Mouse (Mus musculus) mesoderm, embryonic 11.5 days (tissue): ENCODE results near the gene Scd3.

Experiments
- DNase-seq: peaks from one replicate; pipeline ENCODE4 v3.0.0-alpha.2; 2012; ENCODE audit warnings: low read depth, low spot score

The Scd3 gene

DNA sequence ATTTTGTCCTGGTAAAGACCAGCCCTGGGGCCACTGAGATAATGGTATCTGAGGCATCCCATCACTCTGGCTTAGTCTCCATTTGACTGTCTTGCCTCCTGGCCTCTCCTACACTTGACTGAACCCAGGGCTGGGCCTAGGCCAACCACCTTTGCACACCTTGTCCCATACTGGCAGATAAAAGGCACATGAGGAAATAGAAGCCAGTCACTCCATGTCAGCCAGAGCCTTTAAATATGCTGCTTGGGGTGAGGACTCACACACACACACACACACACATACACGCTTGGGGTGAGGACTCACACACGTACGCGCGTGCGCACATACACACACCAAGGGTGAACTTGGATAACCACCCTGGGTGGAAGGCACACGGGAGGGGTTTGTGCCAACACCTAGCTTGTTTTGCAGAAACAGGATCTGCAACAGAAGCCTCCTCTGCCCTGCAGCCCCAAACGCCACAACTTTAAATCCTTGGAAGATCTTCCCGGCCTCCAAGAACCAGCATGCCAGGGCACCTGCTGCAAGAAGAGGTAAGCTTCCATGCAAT, at the start of gene Scd3:
Gene Scd3 (plus strand): TSS at position 255 of the 550 bp plus-strand sequence.
- DNase-seq = no peak

DNA sequence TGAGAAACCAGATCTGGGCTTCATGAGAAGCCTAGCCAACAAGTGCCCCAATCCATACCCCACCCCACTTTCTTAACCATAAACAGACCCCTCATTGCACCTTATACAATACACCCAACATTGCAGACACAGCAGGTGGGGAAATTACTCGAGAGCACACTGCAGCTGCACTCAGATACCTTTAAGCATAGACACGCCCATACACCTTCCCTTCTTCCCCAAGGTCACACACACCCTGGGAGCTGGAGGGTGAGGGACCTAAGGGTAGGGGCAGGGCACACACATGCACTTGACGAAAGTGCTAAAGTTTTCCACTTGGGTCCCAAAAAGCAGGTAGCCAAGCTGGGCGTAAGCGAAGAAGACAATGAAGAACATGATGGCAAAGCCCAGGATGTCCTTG, 49.3 kb upstream of the Scd3 start:
- no peak for DNase-seq

DNA sequence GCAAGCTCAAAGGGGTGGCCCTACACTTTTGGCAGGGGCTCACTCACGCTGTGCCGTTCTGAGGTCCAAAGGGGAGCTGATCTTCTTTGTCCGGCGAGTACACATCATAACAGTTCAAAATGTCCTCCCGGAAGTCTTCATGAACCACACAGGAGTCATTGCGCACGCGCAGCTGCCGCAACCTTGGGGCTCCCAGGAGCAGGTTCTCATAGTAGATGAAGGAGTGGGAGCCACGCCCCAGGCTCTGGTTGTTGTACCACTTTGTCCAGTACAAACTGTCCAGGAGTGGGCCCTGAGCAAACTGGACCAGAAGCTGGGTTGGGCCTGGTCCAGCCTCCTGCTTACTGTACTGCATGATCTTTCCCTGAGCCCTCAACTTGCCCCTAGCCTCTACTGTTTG, 46.1 kb upstream of the Scd3 start:
- DNase-seq = no peak

DNA sequence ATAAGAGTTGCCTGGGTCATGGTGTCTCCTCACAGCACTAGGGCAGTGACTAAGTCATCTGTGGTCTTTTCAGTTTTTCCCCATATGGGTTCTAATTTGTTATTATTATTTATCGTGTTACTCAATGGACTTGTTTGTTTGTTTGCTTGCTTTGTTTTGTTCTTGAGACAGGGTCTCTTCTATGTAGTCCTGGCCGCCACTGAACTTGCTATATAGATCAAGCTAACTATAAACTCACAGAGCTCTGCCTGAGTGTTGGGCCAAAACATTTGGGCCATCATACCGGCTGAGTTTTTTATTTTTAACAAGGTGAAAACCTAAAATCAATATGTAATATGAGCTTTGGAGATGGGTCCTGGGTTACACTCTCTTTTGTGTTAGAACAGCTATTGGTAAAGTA, 43.7 kb upstream of the Scd3 start:
- DNase-seq = no peak

DNA sequence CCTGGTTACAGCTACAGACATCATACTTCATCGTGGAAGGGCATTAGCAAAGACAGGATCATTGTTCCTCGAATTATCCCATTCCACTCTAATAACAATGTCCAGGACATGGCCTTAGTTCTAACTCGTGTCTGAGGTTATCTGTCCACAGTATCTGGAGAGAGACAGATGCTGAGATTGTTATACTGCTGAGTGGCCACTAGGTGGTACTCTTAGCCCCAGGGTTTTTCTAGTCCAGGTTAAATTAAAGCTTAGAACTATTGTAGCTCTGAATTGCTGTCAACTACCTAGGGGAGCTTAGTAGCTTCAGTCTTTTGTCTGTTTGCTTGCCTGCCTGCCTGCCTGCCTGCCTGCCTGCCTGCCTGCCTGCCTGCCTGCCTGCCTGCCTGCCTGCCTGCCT, 41.6 kb upstream of the Scd3 start:
- DNase-seq = peak; percentile 15

DNA sequence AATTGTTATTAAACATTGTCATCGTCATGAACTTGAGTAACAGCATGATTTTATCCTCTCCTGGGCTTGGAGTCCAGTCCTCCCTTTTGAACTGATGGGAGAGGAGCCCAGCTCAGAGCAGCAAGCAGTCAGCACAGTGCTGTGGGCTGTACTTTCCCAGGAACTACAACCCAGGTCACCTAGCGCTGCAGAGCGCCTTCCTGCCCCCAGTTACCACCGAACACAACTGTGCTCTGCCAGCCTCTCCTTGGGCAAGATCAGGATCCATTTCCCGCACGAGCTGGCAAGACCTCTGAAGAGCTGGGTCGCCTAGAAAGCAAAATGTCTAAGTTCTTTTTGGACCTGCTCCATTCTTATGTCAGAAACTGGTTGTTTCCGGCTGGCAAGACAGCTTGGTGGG, 28.2 kb upstream of the Scd3 start:
- DNase-seq = no peak

DNA sequence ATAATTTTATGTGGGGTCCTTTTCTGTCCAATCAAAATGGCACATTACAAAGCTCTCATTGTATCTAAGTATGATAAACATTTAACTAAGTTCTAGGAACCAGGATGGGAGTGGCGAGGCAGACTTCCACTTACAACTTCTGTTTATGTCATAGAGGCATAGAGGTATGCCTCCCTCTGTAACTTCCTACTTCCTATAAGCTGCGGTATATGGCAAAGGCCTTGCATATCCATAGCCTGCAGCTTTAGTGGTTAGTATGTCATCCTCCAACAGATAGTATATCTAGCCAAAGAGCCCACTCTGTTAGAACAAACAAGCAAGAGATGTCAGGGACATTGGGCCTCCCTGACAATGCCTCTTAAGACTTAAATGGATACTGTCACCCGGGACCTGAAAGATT, 26.3 kb upstream of the Scd3 start:
- no peak for DNase-seq

DNA sequence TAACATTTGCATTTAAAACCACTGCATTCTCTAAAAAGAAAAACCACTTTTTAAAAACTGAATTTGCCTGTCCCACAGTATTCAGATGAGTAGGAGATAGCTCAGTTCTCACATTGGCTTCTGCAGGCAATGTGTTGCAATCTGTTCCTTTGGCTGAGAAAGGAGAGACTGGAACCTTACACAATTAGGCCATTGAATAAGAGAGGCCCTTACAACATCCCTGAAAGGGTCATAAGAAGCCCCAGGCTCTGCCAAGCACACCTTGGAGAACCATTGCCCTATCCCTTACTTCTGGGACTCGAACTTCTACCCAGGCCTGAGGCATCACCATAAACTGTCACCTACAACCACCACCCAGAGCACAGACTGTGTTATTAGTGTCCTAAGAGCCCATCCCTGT, 22.6 kb upstream of the Scd3 start:
- no peak for DNase-seq

DNA sequence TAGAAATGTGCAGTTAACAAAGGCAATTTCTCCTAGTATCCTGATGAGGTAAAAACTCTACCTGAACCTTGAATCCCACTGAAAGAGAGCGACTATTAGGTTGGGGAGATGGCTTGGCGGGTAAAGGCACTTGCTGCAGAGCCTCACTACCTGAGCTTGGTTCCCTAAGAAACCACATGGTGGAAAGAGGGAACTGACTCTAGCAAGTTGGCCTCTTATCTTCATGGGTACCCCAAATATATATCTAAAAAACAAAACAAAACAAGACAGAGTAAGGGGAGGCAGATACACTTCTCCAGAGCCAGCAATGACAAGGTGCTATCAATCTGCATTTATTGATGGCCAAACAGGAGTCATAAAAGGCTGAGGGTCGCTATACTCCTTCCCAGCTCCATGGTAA, 19.1 kb upstream of the Scd3 start:
- DNase-seq = no peak

DNA sequence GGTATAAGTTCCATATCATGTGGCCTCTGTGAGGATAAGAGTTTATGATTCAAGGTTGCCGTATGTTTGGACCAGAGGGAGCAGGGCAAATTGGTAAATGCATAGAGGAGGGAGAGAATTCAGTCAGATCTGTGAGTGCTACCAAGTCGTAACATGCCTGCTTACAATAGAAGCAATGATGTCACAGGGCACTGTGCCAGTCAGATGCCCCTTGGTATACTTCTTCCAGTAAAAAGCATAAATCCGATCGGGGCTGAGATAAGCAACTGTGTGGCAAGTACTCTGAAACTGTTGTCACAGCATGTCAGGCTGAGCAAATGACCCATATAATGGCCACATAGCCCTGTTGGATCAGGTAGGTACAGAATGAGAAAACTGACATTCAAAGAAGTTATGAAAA, 14.0 kb upstream of the Scd3 start:
- no peak for DNase-seq

DNA sequence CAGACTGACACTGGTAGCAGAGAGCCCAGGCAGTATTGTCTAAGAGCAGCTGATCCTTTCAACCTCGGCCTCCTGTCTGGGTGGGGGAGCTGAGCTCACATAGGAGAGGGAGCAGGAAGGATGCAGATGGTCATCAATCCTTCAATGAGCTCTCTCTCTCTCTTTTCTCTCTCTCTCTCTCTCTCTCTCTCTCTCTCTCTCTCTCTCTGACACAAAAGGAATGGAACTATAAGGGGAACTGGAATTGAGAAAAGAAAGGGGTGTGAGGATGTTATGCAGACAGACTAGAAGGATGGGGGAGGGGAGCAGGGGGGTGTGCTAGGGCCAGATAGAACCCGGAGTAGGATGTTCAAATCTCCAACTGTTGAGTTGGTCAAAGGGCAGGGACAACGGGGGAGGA, 10.7 kb upstream of the Scd3 start, which contains the start of gene Pkd2l1:
Gene Pkd2l1 (minus strand): TSS at position 101 of the 400 bp plus-strand sequence.
- no peak for DNase-seq

DNA sequence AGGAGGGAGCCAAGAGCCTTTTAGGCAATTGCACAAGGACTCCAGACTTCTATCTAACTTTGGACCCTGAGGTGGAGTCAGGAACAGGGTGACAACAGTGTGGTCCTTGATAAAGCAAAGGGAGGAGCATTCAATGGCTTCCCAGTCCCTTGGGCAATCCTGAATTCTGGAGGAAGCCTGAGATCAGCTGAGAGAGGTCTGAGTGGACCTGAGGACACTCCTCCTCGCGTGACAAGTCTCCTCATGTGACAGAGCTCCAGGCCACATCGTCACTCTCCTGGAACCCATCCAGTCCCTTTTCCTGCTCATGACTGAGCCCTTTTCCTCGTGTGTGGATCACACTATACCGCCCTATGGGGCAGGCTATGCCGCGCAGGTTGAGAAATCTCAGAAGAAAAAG, 9.2 kb upstream of the Scd3 start:
- no peak for DNase-seq

DNA sequence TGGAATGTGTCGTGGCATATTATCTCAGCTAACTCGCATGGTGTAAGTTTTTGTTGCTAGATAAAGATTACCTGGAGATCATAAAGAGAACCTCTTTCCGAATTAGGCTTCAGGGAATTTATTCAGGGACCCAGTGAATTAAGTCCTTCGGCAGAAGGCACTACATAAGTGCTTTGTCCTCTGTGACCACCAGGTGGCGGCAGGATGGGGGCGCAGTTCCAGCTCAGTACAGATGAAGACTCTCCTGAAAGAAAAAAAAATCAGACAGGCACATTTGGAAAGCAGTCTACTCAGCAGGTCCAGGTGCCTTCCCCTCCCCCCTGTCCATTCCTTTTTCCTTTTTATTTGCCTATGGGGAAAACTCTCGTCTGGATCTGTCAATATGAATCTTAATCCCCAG, 7.9 kb upstream of the Scd3 start:
- peak; percentile 76 for DNase-seq

DNA sequence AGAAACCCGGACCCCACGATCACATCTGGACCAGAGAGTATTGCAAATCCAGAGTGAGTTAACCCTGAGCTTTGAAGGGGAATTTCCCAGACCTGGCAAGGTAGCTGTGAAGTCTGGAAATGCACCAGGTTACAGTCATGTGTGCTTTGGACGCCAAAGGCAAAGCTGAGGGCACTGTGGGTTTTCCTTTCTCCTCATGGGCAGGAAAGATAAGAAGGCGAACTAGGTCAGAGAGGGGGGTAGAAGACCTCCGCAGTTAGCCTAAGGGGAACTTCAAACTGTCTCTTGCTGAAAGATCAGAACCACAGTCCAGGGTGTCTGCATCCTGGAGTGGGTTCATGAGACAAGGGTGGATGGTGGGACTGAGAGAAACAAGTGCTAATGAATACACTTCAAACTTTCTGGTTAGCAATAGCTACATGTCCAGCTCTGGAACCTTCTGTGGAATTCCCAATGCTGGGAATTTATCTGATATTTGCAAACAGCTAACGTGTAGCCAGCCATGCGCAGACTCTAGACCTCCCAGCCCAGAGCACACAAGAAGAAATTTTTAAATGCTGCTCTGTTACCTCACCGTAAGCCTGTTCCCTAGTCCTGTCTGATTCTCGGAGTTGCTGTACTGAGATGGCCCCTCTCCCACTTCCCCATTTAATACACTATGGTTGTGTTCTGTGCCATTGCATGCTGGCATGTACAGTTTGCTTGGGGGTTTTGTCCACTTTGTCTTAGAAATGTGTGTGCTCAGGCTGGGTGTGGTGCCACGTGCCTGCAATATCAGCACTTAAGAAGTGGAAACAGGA, 5.8 kb upstream of the Scd3 start:
- no peak for DNase-seq

DNA sequence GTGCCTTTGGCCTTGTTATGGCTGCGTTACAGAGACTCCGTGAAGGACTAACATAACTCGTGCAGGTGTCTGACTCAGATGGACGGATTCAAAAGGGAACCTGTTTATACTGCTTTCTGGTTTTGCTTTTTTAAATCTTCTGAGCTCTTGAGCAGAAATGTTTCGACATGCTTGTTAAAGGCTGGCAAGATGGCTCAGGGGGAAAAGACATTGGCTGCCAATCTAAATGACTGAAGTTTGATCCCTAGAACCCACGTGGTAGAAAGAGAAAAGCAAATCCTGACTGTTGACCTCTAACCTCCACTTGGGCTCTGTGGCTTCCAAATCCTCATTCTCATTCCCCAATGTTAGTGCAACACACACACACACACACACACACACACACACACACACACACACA, 4.6 kb upstream of the Scd3 start:
- no peak for DNase-seq

DNA sequence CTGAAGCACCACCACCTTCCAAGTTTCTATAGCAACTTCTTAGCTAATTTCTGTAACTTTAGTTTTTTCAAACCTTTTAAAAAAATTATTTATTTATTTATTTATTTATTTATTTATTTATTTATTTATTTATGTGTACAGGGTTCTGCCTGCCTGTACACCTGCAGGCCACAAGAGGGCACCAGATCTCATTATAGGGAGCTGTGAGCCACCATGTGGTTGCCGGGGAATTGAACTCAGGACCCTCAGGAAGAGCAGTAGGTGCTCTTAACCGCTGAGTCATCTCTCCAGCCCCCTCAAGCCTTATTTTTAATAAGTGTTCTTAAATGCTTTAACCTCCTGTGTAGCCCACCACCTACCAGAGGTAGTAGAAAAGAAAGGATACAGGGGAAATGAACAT, 4.1 kb upstream of the Scd3 start:
- peak; percentile 23 for DNase-seq

DNA sequence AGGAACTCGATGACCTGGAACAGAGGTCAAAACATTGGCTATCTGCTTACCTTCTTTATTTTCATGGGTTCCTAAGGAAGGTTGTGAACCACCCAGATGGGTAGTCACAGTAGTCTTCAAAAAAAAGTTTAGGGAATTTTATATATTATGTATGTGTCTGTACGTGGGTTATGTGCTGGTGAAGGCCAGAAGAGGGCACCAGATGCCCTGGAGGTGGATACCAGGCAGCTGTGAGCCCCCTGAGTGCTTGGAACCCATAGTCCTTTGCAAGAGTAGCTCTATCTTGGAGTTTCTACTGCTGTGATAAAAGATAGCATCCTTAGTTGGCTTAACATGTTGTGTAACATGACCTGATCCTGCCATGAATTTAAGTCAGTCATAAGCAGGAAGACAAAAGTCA, 4.0 kb downstream of the Scd3 start:
- DNase-seq = no peak

DNA sequence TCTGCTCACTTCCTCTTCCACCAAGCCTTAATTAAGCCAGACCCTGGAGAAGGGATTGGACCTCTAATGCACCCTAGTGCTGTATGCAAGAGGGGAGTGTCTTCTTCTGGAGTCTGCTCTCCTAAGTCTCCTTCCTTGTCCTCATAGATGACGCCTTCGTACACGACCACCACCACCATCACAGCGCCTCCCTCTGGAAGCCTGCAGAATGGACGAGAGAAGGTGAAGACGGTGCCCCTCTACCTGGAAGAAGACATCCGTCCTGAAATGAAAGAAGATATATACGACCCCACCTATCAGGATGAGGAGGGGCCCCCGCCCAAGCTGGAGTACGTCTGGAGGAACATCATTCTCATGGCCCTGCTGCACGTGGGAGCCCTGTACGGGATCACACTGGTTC, 12.2 kb downstream of the Scd3 start:
- DNase-seq = no peak

DNA sequence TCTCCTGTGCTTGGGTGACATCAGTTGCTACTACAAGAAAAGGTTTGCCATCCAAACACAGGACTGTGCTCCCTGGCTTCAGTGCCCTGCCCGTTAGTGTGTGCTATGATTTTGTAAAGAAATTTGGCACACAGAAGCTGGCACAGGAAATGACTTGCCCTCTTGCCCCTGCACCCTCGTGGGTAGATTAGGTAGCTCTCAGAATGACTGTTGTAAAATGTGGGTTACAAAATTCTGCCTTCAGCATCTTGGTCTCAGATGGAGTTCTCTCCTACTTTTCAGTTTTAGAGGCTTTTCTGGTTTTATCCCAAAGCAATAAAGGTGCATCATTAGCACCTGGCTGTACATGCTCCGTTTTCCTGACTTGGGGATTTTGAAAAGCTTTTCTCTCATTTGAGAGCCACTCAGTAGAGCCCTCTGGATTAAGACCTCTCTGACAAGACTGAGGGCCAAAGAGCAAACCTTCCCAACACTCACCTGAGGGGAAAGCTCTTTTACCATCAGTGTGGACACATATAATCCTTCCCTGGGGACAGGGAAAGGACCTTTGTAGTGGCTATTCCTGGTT, 15.0 kb downstream of the Scd3 start:
- no peak for DNase-seq

DNA sequence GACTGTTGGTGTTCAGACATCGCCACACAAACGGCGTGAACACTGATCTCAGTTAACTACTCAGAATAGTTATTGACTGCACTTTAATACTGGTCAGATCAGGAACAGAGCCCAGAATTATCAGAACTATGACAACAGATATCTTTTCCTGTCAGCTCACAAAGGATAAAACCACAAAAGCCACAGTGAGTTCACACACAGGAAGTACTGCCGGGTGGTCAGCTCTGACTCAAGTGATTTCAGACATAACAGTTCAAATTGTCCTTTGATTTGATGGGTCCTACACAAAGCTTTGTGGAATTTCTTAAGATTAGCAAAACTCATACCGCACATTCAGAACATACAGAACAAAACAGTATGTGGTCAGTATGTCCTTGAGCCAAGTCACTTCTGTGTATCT, 22.7 kb downstream of the Scd3 start:
- DNase-seq = no peak

DNA sequence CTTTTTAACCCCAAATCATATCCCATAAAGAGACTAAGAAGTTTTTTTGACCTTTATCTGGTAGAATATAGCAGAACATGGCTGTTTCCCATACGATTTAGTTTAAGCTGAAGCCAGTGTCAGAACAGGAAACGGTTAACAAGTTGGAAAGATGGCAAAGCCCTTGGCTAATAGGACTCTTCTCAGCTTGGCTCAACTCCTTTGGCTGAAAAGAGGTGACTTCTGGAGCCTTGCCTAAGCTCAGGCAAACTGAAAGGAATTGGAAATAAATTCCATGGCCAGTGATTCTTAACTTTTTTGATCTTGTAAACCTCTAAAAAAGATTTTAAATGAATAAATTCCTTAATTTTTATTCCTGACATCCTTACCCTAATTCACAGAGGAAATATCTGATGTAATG, 26.7 kb downstream of the Scd3 start:
- DNase-seq = no peak

DNA sequence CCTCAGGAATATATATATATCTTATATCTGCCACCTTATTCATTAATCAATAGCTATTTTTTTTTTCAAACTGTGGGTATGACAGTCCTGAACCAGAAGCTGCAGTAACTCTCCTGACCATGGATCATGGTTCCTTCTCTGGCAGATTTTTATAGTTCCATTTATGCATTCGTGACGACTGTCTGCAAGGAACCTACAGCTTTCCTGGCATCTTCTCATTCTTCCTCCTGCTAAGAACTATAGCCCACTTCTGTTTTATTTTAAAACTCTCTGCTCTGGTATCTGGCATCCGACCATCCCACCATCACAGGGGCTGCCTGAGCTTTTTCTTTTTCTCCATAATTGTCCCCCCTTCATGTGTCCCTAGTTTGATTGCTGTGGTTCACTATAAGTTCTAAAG, 27.1 kb downstream of the Scd3 start:
- DNase-seq = no peak

DNA sequence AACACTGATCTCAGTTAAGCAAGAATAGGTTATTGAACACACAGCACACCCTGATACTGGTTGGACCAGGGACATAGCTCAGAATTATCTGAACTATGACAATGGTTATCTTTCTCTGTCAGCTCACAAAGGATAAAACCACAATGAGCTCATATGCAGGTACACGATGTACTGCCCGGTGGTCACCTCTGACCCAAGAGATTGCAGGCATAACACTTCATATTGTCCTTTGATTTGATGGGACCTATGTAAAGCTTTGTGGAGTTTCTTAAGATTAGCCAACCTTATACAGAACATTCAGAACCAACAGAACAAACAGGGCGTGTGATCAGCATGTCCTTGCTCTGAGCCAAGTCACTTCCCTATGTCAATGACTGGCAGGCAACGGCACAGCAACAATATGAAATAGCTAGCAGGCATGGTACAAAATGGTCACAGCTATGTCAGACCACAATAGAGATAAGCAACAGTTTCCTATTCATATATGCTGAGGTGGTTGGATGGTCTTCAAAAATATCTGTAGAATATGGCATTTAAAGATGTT, 28.6 kb downstream of the Scd3 start:
- DNase-seq = no peak
